Mouse (Mus musculus) liver, postnatal 0 days (tissue): Measurements from ENCODE around the gene Tctn1. TPM values are rescaled to one million over a fixed set of nuclear protein-coding genes. Genes with fewer than 3 reads are reported as not detected.
A peak's percentile ranks its signal among the peaks of the same experiment; 100 is the strongest.

ENCODE experiments used
- ATAC-seq: fragments of 200-750 bp; cut with Nextera tagmentation; 2 replicates; pipeline ENCODE4 v1.8.0; 2017; ENCODE audit warnings: mild to moderate bottlenecking, moderate library complexity
- DNase-seq: peaks from one replicate; pipeline ENCODE4 v3.0.0-alpha.2; 2016
- H3K27ac ChIP-seq: fragments of 300-500 bp; sonication (generic); 2 replicates; pipeline ENCODE4 v1.5.1; 2014; ENCODE audit warnings: antibody characterized with exemption, moderate library complexity, mild to moderate bottlenecking, low read depth
- H3K27me3 ChIP-seq: fragments of 300-500 bp; sonication (generic); 2 replicates; pipeline ENCODE4 v1.6.1; 2014; ENCODE audit warnings: low read length, control low read depth, mixed read lengths; ENCODE audit not compliant: insufficient read depth
- H3K36me3 ChIP-seq: fragments of 300-500 bp; sonication (generic); replicated peaks from 2 replicates; pipeline ENCODE4 v1.6.1; 2014; ENCODE audit warnings: mild to moderate bottlenecking, control low read depth, low read length, moderate library complexity, mixed read lengths; ENCODE audit not compliant: insufficient read depth
- H3K4me1 ChIP-seq: fragments of 300-500 bp; sonication (generic); 2 replicates; pipeline ENCODE4 v1.6.1; 2014; ENCODE audit warnings: antibody characterized with exemption, mild to moderate bottlenecking, control low read depth; ENCODE audit not compliant: insufficient read depth
- H3K4me2 ChIP-seq: fragments of 300-500 bp; sonication (generic); 2 replicates; pipeline ENCODE4 v1.6.1; 2014; ENCODE audit warnings: low read depth, mild to moderate bottlenecking, low read length, moderate library complexity, mixed read lengths
- H3K4me3 ChIP-seq: fragments of 300-500 bp; sonication (generic); 2 replicates; pipeline ENCODE4 v1.5.1; 2014; ENCODE audit warnings: low read depth, low read length
- H3K9ac ChIP-seq: fragments of 300-500 bp; sonication (generic); replicated peaks from 2 replicates; pipeline ENCODE4 v1.6.1; 2014; ENCODE audit warnings: mild to moderate bottlenecking, moderate library complexity
- H3K9me3 ChIP-seq: fragments of 300-500 bp; sonication (generic); 2 replicates; pipeline ENCODE4 v1.6.1; 2016; ENCODE audit warnings: mild to moderate bottlenecking, control low read depth, low read length, mixed read lengths
- CTCF ChIP-seq: sonication (generic); IDR thresholded peaks from 2 replicates; pipeline ENCODE4 v1.5.1; 2016; ENCODE audit warnings: antibody characterized with exemption, low read depth
- EP300 ChIP-seq: IDR thresholded peaks from 2 replicates; pipeline ENCODE4 v1.6.1; 2016; ENCODE audit warnings: antibody characterized with exemption, low read depth, mild to moderate bottlenecking
- WGBS: fragments of 180-500 bp; shearing (Covaris S2); extraction: QIAGEN DNeasy Blood & Tissue Kit; methylation state at CpG from one replicate; pipeline ENCODE4 v1.1.7; 2014; ENCODE audit not compliant: insufficient replicate concordance; 5-methylcytosine and 5-hydroxymethylcytosine counted together
- polyA plus RNA-seq: library from polyadenylated mRNA; unstranded; fragments of >200 nt; fragmentation: Nextera tagmentation; extraction: Ambion mirVana; gene quantifications from 2 replicates; pipeline ENCODE4 v1.2.1, GENCODE M21; 2015

Tctn1 gene
- polyA plus RNA-seq, 1 experiment from 2014 or later = 1.2 TPM

- 62% methylated on average over 8 of the region's 8 CpGs for WGBS
- no peak overlapping the region for H3K9ac ChIP-seq
- H3K4me1 ChIP-seq = peaks cover 13% of the 10 kb centered on the region; the same call in 1 of the 2 replicates
- H3K4me2 ChIP-seq = peak overlapping the region; percentile 34
- H3K27ac ChIP-seq = peak overlapping the region; percentile 39; the same call in 1 of the 2 replicates
- no peaks in the 10 kb centered on the region for H3K9me3 ChIP-seq
- ATAC-seq (no peak), DNase-seq (no peak)
- no peaks in the 10 kb centered on the region for H3K27me3 ChIP-seq
- H3K4me3 ChIP-seq = no peak overlapping the region
- TF ChIP-seq CTCF (no peak), EP300 (no peak)
- no peaks in the 10 kb centered on the region for H3K36me3 ChIP-seq
These were observed 52.1 kb downstream of the Tctn1 start for GRCm38 (mm10) chr5:122212125-122212524.

DNA sequence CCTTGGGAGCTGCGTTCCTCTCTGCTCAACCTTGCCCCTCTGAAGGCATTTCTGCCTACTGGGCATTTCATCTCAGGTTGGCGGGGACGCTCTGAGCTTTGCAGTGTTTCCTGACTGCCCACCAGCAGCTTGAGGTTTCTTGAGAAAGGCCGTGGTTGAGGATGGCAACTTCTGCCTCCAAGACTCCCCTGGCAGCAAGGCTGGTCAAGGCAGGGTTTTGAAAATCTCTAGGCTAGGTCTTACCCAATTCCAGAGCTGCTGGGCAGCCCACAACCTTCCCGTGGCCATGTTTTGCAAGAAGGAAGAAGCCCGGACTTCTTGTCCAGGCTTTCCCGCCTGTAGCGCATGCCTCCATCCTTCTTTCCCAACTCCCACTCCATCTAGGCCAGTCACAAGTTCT lies 53.4 kb downstream of the Tctn1 start:
- Histone ChIP-seq H3K4me2 (peak overlapping the region; percentile 66), H3K4me1 (peaks cover 12% of the 10 kb centered on the region; the same call in 1 of the 2 replicates), H3K27ac (peak overlapping the region; percentile 64; the same call in 1 of the 2 replicates), H3K9me3 (no peaks in the 10 kb centered on the region), H3K27me3 (no peaks in the 10 kb centered on the region), H3K9ac (no peak overlapping the region), H3K36me3 (no peaks in the 10 kb centered on the region), H3K4me3 (peak overlapping the region; percentile 44)
- ATAC-seq = no peak
- WGBS = 66% methylated on average over 8 of the region's 8 CpGs
- TF ChIP-seq EP300 (no peak), CTCF (no peak)
- no peak for DNase-seq

DNA sequence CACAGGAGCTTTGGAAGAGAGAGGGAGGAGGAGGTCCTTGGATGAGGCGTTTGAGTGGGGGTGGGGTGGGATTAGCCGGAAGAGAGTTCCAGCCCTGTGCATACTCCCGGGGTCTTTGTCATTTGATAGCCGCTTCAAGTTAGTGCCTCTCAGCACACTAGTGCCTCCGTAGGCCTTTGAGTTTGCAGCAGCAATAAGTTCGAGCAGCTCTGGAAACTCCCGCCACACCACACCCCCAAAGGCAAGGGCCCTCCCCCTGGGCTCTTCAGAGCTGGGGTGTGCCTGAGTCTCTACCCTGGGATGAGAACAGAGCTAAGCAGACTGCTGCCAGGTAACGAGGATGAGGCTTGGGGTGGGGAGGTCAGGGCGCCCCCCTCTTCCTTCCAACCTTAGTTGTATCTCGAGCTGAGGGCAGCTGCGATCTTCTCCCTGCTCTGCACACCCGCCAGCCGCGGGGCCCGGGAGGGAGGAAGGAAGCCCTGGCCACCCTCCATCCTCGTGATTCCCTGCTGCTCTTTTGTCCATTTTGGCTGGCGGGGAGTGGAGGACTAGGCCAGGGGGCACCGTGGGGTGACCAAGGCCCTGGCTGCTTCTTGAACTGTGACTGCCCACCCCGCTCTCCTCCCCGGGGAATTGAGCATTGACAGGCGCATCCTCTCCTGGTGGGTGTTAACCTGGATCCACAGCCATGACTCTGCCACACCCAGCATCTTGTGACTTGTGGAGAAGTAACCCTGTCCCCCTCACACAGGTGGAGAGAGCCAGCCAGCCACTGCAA lies 54.5 kb downstream of the Tctn1 start:
- H3K9ac ChIP-seq = peak overlapping the region; percentile 66

GRCm38 (mm10) chr5:122208909-122209308 lies 55.4 kb downstream of the Tctn1 start:
- WGBS = 56% methylated on average over 6 of the region's 6 CpGs
- TF ChIP-seq CTCF (no peak), EP300 (no peak)

More for the DNA sequence above, 54.5 kb downstream of the Tctn1 start:
- Histone ChIP-seq H3K27ac (peak overlapping the region; percentile 64), H3K4me2 (peak overlapping the region; percentile 66), H3K36me3 (no peaks in the 10 kb centered on the region), H3K9me3 (no peaks in the 10 kb centered on the region), H3K27me3 (no peaks in the 10 kb centered on the region), H3K4me1 (peaks cover 12% of the 10 kb centered on the region; the same call in 1 of the 2 replicates), H3K4me3 (peak overlapping the region; percentile 44)
- DNase-seq = peak; percentile 50
- TF ChIP-seq EP300 = no peak
- no peak for TF ChIP-seq CTCF
- 12% methylated on average over 19 of the region's 21 CpGs for WGBS
- peak; percentile 56 for ATAC-seq

GRCm38 (mm10) chr5:122206475-122206874 lies 57.8 kb downstream of the Tctn1 start, which contains the start of gene Hvcn1:
Gene Hvcn1, plus strand, starts transcription at chr5:122206804.
- H3K4me1 ChIP-seq = peaks cover 12% of the 10 kb centered on the region; the same call in 1 of the 2 replicates
- H3K4me2 ChIP-seq = no peak within 1 kb of the TSS
- ATAC-seq (no peak), DNase-seq (no peak)
- H3K9ac ChIP-seq = no peak within 1 kb of the TSS
- no peaks in the 10 kb centered on the region for H3K36me3 ChIP-seq
- H3K9me3 ChIP-seq = no peaks in the 10 kb centered on the region
- H3K4me3 ChIP-seq = no peak within 1 kb of the TSS
- H3K27ac ChIP-seq = no peak within 1 kb of the TSS
- WGBS = 58% methylated on average over 4 of the region's 4 CpGs
- TF ChIP-seq CTCF = no peak
- no peaks in the 10 kb centered on the region for H3K27me3 ChIP-seq

More at GRCm38 (mm10) chr5:122208909-122209308, 55.4 kb downstream of the Tctn1 start:
- no peaks in the 10 kb centered on the region for H3K9me3 ChIP-seq
- no peak for DNase-seq
- no peak overlapping the region for H3K4me3 ChIP-seq
- no peak overlapping the region for H3K9ac ChIP-seq
- peaks cover 12% of the 10 kb centered on the region; the same call in 1 of the 2 replicates for H3K4me1 ChIP-seq
- no peaks in the 10 kb centered on the region for H3K36me3 ChIP-seq
- no peaks in the 10 kb centered on the region for H3K27me3 ChIP-seq
- ATAC-seq = no peak
- H3K27ac ChIP-seq = peak overlapping the region; percentile 64
- no peak overlapping the region for H3K4me2 ChIP-seq

DNA sequence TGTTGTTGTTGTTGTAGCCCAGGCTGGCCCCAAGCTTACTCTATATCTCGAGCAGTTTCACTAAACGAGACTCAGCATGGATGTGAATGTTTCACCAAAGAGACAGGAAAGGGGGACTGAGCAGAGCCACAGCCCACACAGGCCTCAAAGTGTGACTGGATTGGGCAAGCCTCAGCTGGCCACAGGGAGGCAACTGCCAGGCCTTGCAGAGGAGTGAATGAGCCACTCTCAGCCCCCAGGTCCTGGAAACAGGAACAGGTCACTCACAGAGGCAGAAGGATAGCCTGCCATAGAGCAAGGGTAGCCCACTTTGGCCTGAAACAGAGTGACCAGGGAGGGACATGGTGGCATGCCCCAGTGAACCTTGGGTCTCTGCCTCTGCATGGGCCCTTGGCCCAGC lies 60.1 kb downstream of the Tctn1 start:
- DNase-seq = no peak
- no peak for ATAC-seq
- no peaks in the 10 kb centered on the region; the same call in 1 of the 2 replicates for H3K9me3 ChIP-seq
- peaks cover 3% of the 10 kb centered on the region; the same call in 1 of the 2 replicates for H3K4me1 ChIP-seq
- H3K4me3 ChIP-seq = no peak overlapping the region
- H3K36me3 ChIP-seq = no peaks in the 10 kb centered on the region
- no peaks in the 10 kb centered on the region for H3K27me3 ChIP-seq
- no peak for TF ChIP-seq EP300
- TF ChIP-seq CTCF = no peak
- H3K4me2 ChIP-seq = no peak overlapping the region
- H3K27ac ChIP-seq = no peak overlapping the region
- H3K9ac ChIP-seq = no peak overlapping the region
- 51% methylated on average over 2 of the region's 2 CpGs for WGBS
